Mouse (Mus musculus) cerebellum, postnatal 4 days (tissue): ENCODE measurements around the gene Rps27a.

ENCODE experiments used
- DNase-seq, 2 experiments: peaks; one replicate each; pipeline ENCODE4 v3.0.0; 2022; ENCODE audit warnings: low spot score in 2 of 2, mixed read lengths in 1 of 2

Rps27a gene

GRCm38 (mm10) chr11:29512818-29513535 is 34.9 kb downstream of the Rps27a start:
- DNase-seq: no peak

- no peak for DNase-seq
Measured at GRCm38 (mm10) chr11:29509421-29509820, 38.5 kb downstream of the Rps27a start.

- DNase-seq: no peak
Measured at GRCm38 (mm10) chr11:29504899-29505625, 42.8 kb downstream of the Rps27a start.

- no peak for DNase-seq
Measured at GRCm38 (mm10) chr11:29503948-29504893, 43.7 kb downstream of the Rps27a start.

- DNase-seq: no peak
Measured at GRCm38 (mm10) chr11:29496962-29497361, 50.9 kb downstream of the Rps27a start.
